Mouse (Mus musculus): ENCODE measurements at regions not wholly inside any gene's neighbourhood (a gene's known extent, or its start where the extent isn't known, plus 50 kb on each side); places are given as distances from the start of the nearest gene placed in this dataset.

DNA sequence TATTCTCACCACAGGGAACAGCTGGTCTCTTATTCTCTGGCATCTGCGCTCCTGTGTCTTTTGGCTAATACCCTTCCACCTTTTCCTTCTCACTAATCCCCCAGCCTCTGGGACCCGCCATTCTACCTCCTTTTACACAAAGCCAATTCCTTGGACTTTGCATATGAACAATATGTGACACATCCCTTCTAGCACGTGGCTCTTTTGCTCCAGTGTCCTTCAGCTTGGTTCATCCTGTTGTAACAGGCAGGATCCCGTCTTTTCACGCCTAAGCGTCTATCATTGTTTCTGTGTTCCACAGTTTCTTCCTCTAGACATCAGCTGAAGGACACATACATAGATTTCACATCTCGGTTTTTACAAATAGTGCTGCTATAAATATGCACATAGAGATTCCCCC lies 114.0 kb upstream of the Id4 start:
- no peaks in the 10 kb centered on the region for H3K36me3 ChIP-seq (ENCODE audit: control insufficient read depth, insufficient read depth, low read length)
- H3K27ac ChIP-seq (ENCODE audit: control insufficient read depth, insufficient read depth, low read depth, low read length) = no peak overlapping the region
- H3K4me3 ChIP-seq (ENCODE audit: control insufficient read depth, low read depth, low read length) = no peak overlapping the region
- TF ChIP-seq CTCF (IDR thresholded peaks at IDR 0.05; ENCODE audit: control insufficient read depth, insufficient read depth, insufficient replicate concordance, low read depth, low read length) (no peak), POLR2A (IDR thresholded peaks at IDR 0.05; ENCODE audit: control insufficient read depth, low read depth, low read length) (no peak)
- no peaks in the 10 kb centered on the region for H3K4me1 ChIP-seq (ENCODE audit: control insufficient read depth, insufficient read depth, low read length)
- H3K27me3 ChIP-seq (ENCODE audit: control insufficient read depth, insufficient read depth, low read length) = no peaks in the 10 kb centered on the region

DNA sequence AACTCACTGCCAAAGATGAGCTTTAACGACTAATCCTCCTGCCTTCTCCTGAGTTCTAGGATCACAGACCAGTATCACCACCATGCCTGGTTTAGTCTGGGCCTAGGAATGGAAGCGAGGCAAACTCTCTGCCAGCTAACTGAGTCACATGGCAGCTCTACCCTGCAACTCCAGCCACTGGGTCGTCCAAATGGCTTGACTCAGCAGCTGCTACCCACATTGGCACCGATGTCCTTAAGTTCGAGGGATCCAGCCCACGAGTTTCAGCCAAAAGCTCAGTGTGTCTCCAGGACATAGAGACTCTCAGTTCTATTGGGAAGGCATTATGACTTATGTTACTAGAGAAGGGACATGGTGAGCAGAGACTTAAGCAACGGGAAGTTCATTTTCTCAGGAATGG lies 107.8 kb upstream of the Id4 start:
- H3K36me3 ChIP-seq (ENCODE audit: control insufficient read depth, insufficient read depth, low read length) = no peaks in the 10 kb centered on the region
- no peaks in the 10 kb centered on the region for H3K27me3 ChIP-seq (ENCODE audit: control insufficient read depth, insufficient read depth, low read length)
- H3K27ac ChIP-seq (ENCODE audit: control insufficient read depth, insufficient read depth, low read depth, low read length) = no peak overlapping the region
- TF ChIP-seq CTCF (IDR thresholded peaks at IDR 0.05; ENCODE audit: control insufficient read depth, insufficient read depth, insufficient replicate concordance, low read depth, low read length) (no peak), POLR2A (IDR thresholded peaks at IDR 0.05; ENCODE audit: control insufficient read depth, low read depth, low read length) (no peak)
- no peak overlapping the region for H3K4me3 ChIP-seq (ENCODE audit: control insufficient read depth, low read depth, low read length)
- no peaks in the 10 kb centered on the region for H3K4me1 ChIP-seq (ENCODE audit: control insufficient read depth, insufficient read depth, low read length)

DNA sequence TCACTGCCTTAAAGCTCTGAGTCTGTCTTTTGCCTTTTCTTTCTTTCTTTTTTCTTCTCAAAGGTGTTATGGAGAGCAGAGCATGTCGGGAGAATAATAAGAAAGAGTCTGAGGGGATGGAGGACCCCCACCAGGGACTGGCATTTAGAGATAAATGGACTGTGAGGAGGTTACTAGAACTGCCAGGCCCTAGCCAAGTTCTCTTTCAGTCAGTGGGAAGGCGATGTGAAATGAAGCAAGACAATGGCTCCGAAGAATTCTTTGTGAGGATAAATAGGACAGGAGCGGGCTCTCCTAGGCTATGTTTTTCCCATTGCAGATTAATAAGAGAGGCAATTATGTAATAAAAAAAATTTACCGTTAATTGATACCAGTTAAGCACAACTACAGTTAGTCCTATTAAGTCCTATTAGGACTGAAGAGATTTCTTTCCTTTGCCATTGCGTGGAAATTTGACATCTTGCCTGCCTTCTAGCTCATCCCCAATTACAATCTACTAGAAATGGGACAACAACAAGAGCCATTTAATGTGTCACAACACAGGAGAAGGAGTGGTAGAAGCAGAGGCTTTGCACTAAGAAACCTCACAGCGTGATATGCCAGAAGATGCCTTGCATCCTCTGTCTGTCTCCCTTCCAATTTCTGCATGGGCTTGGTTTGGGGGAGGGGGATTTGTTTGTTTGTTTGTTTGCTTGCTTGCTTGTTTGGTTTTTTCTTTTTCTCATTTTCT lies 107.2 kb upstream of the Id4 start:
- Histone ChIP-seq H3K4me1 (ENCODE audit: control insufficient read depth, insufficient read depth, low read length) (no peaks in the 10 kb centered on the region), H3K27me3 (ENCODE audit: control insufficient read depth, insufficient read depth, low read length) (no peaks in the 10 kb centered on the region), H3K36me3 (ENCODE audit: control insufficient read depth, insufficient read depth, low read length) (no peaks in the 10 kb centered on the region), H3K27ac (ENCODE audit: control insufficient read depth, insufficient read depth, low read depth, low read length) (no peak overlapping the region), H3K4me3 (ENCODE audit: control insufficient read depth, low read depth, low read length) (no peak overlapping the region)
- no peak for TF ChIP-seq CTCF (IDR thresholded peaks at IDR 0.05; ENCODE audit: control insufficient read depth, insufficient read depth, insufficient replicate concordance, low read depth, low read length)
- no peak for TF ChIP-seq POLR2A (IDR thresholded peaks at IDR 0.05; ENCODE audit: control insufficient read depth, low read depth, low read length)

DNA sequence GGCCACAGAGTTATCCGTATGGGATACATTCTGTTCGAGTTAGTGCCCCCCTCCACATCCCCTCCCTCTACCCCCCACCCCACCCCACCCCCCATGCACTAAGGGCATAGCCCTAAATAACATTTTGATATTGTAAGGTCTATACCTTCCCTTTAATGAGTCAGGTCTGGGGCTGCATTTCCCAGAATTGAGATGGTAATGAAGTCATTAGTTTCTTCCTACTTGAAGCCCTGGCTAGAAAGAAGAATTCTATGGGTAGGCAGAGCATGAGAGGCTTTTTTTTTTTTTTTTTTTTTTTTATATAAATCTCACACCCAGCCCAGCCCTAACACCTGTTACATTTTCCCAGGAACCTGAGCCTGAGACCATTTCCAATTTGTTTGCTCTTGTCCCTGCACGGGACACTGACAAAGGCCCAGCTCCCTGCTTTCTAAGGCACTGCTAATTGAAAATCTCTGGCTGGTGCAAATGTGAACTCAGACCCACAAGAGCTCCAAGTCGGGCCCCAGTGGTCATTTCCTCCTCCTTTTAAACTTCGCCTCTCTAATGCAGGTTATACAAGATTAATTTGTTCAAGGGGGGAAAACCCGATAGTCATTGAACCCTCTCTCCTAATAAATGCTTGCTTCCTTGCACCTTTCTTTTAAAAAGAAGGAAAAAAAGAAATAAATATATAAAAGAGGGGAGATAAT lies 106.5 kb upstream of the Id4 start:
- Histone ChIP-seq H3K4me1 (ENCODE audit: control insufficient read depth, insufficient read depth, low read length) (no peaks in the 10 kb centered on the region), H3K27me3 (ENCODE audit: control insufficient read depth, insufficient read depth, low read length) (no peaks in the 10 kb centered on the region), H3K4me3 (ENCODE audit: control insufficient read depth, low read depth, low read length) (no peak overlapping the region), H3K36me3 (ENCODE audit: control insufficient read depth, insufficient read depth, low read length) (no peaks in the 10 kb centered on the region), H3K27ac (ENCODE audit: control insufficient read depth, insufficient read depth, low read depth, low read length) (no peak overlapping the region)
- TF ChIP-seq POLR2A (IDR thresholded peaks at IDR 0.05; ENCODE audit: control insufficient read depth, low read depth, low read length) (no peak), CTCF (IDR thresholded peaks at IDR 0.05; ENCODE audit: control insufficient read depth, insufficient read depth, insufficient replicate concordance, low read depth, low read length) (no peak)

DNA sequence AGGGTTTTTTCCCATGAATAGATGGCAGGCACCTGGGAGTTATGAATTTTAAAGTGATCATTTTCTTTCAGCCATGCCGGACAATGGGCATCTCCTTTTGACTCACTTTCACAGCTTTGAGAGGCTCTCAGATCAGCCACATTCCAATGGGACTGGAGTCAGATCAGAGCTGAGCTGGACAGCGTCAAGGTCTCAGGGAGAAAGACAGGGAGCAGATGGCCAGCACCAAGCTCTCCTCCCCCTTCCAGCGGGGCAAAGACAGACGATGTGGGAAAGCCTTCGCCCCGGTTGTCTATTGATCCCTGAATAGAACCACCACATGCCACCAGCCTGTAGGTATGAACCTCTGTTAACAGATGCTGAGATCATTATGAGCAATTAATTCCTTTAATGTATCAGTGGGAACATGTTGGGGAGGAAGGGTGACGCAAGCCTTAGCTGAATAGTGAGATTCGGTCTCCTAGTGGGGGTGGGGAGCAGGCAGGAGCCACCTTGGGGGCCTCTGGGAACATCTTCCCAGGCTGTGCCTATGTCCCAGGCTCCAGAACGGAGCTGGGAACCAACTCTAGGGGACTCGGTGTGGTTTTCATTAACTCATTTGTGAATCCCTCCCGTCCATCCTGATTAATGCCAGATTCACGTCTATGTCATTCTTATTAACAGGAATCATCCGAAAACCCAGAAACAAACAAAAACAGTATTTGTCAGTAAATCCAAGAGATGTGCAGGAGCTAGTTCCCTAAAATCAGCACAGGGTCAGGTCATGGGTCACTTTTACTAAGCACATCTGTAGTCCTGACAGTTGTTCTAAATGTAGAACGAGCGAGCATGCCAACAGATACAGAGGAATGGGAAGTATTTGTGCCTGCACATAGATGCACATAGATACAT lies 101.8 kb upstream of the Id4 start:
- H3K27me3 ChIP-seq (ENCODE audit: control insufficient read depth, insufficient read depth, low read length) = no peaks in the 10 kb centered on the region
- H3K27ac ChIP-seq (ENCODE audit: control insufficient read depth, insufficient read depth, low read depth, low read length) = no peak overlapping the region
- TF ChIP-seq CTCF (IDR thresholded peaks at IDR 0.05; ENCODE audit: control insufficient read depth, insufficient read depth, insufficient replicate concordance, low read depth, low read length) (no peak), POLR2A (IDR thresholded peaks at IDR 0.05; ENCODE audit: control insufficient read depth, low read depth, low read length) (no peak)
- no peaks in the 10 kb centered on the region for H3K4me1 ChIP-seq (ENCODE audit: control insufficient read depth, insufficient read depth, low read length)
- no peak overlapping the region for H3K4me3 ChIP-seq (ENCODE audit: control insufficient read depth, low read depth, low read length)
- no peaks in the 10 kb centered on the region for H3K36me3 ChIP-seq (ENCODE audit: control insufficient read depth, insufficient read depth, low read length)

DNA sequence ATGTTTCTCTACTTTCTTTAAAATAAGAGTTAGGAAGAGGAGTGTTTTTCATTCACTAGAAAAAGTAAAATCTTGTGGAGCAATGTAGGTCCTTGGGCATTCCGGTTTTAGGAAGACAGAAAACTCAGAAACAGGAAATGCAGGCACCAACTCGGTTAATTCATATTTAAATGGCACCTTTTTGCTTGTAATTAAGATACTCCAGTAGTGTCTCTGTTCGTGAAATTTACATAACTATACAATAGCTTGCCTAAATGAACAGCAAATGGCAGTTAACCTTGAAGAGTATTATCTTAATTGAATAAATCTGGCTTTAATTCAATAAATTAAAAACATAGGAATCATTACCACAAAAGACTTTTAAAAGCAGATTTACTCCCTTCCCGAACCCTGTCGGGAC lies 100.9 kb upstream of the Id4 start:
- TF ChIP-seq POLR2A (IDR thresholded peaks at IDR 0.05; ENCODE audit: control insufficient read depth, low read depth, low read length) (no peak), CTCF (IDR thresholded peaks at IDR 0.05; ENCODE audit: control insufficient read depth, insufficient read depth, insufficient replicate concordance, low read depth, low read length) (no peak)
- H3K4me1 ChIP-seq (ENCODE audit: control insufficient read depth, insufficient read depth, low read length) = no peaks in the 10 kb centered on the region
- H3K27me3 ChIP-seq (ENCODE audit: control insufficient read depth, insufficient read depth, low read length) = no peaks in the 10 kb centered on the region
- no peak overlapping the region for H3K27ac ChIP-seq (ENCODE audit: control insufficient read depth, insufficient read depth, low read depth, low read length)
- no peak overlapping the region for H3K4me3 ChIP-seq (ENCODE audit: control insufficient read depth, low read depth, low read length)
- no peaks in the 10 kb centered on the region for H3K36me3 ChIP-seq (ENCODE audit: control insufficient read depth, insufficient read depth, low read length)

DNA sequence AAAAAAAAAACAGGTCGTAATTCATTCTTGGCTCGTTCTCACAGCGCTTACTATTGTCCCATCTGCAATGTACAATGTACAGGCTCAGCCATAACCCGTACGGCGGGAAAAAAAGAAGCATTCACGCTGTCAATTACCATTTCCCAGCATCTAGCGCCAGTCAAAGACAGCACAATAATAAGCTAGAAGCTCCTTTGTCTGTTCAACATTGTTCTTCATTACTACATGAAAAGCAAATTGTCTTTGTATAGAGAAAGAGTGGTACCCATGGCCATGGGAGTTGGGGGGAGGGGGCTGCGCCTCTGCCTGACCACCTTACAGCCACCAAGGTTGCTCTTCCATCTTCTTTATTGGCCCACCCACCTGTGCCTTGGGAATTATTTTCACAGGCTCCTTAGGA lies 99.7 kb upstream of the Id4 start:
- TF ChIP-seq POLR2A (IDR thresholded peaks at IDR 0.05; ENCODE audit: control insufficient read depth, low read depth, low read length) (no peak), CTCF (IDR thresholded peaks at IDR 0.05; ENCODE audit: control insufficient read depth, insufficient read depth, insufficient replicate concordance, low read depth, low read length) (no peak)
- no peaks in the 10 kb centered on the region for H3K4me1 ChIP-seq (ENCODE audit: control insufficient read depth, insufficient read depth, low read length)
- H3K27me3 ChIP-seq (ENCODE audit: control insufficient read depth, insufficient read depth, low read length) = no peaks in the 10 kb centered on the region
- H3K27ac ChIP-seq (ENCODE audit: control insufficient read depth, insufficient read depth, low read depth, low read length) = no peak overlapping the region
- H3K4me3 ChIP-seq (ENCODE audit: control insufficient read depth, low read depth, low read length) = no peak overlapping the region
- H3K36me3 ChIP-seq (ENCODE audit: control insufficient read depth, insufficient read depth, low read length) = no peaks in the 10 kb centered on the region
